Mouse (Mus musculus): ENCODE results near the gene 1700022I11Rik. TPM values are rescaled to one million over a fixed set of nuclear protein-coding genes. Genes with fewer than 3 reads are reported as not detected.

1700022I11Rik gene
- total and polyA plus RNA-seq, 3 experiments, result 1.1 TPM; not detected in 2

- Histone ChIP-seq H3K27me3 (ENCODE audit: insufficient read depth, low read length) (peaks cover 67% of the 10 kb centered on the region), H3K36me3 (replicated peaks) (no peaks in the 10 kb centered on the region), H3K9me3 (replicated peaks) (no peaks in the 10 kb centered on the region), H3K4me1 (ENCODE audit: insufficient read depth, low read depth, low read length) (peaks cover 20% of the 10 kb centered on the region), H3K4me3 (ENCODE audit: low read depth, low read length) (no peak overlapping the region)
- DNase-seq (ENCODE audit: low spot score), result no peak
- no peak for ATAC-seq (ENCODE audit: extremely low read depth, insufficient number of reproducible peaks, low FRiP score, poor library complexity, severe bottlenecking)
- TF ChIP-seq GATA2 (IDR thresholded peaks at IDR 0.05; ENCODE audit: borderline replicate concordance, low read depth, low read length), result no peak
- TF ChIP-seq POLR2AphosphoS5 (IDR thresholded peaks at IDR 0.05; ENCODE audit: insufficient replicate concordance, low read depth, low read length), result no peak
- TF ChIP-seq GATA1 (IDR thresholded peaks at IDR 0.05; ENCODE audit: borderline replicate concordance, low read length), result no peak
- no peak for TF ChIP-seq TAL1 (conservative IDR thresholded peaks at IDR 0.05; ENCODE audit: low read depth, low read length)
- TF ChIP-seq CTCF (IDR thresholded peaks at IDR 0.05; ENCODE audit: low read depth, low read length), result no peak
Observed at GRCm38 (mm10) chr4:42944185-42944584, 25.2 kb upstream of the 1700022I11Rik start.

GRCm38 (mm10) chr4:42945043-42945442, 24.4 kb upstream of the 1700022I11Rik start:
- ATAC-seq (ENCODE audit: extremely low read depth, insufficient number of reproducible peaks, low FRiP score, poor library complexity, severe bottlenecking) (no peak), DNase-seq (ENCODE audit: low spot score) (no peak)
- Histone ChIP-seq H3K4me3 (ENCODE audit: low read depth, low read length) (no peak overlapping the region), H3K9me3 (replicated peaks) (no peaks in the 10 kb centered on the region), H3K36me3 (replicated peaks) (no peaks in the 10 kb centered on the region), H3K4me1 (ENCODE audit: insufficient read depth, low read depth, low read length) (peaks cover 29% of the 10 kb centered on the region), H3K27me3 (ENCODE audit: insufficient read depth, low read length) (peaks cover 60% of the 10 kb centered on the region)
- no peak for TF ChIP-seq CTCF (IDR thresholded peaks at IDR 0.05; ENCODE audit: low read depth, low read length)
- TF ChIP-seq TAL1 (conservative IDR thresholded peaks at IDR 0.05; ENCODE audit: low read depth, low read length), result no peak
- no peak for TF ChIP-seq GATA1 (IDR thresholded peaks at IDR 0.05; ENCODE audit: borderline replicate concordance, low read length)
- no peak for TF ChIP-seq POLR2AphosphoS5 (IDR thresholded peaks at IDR 0.05; ENCODE audit: insufficient replicate concordance, low read depth, low read length)

GRCm38 (mm10) chr4:42945445-42945844, 24.0 kb upstream of the 1700022I11Rik start:
- no peaks in the 10 kb centered on the region for H3K9me3 ChIP-seq (replicated peaks)
- no peak for TF ChIP-seq TAL1 (conservative IDR thresholded peaks at IDR 0.05; ENCODE audit: low read depth, low read length)
- TF ChIP-seq CTCF (IDR thresholded peaks at IDR 0.05; ENCODE audit: low read depth, low read length), result no peak
- DNase-seq (ENCODE audit: low spot score) (no peak), ATAC-seq (ENCODE audit: extremely low read depth, insufficient number of reproducible peaks, low FRiP score, poor library complexity, severe bottlenecking) (no peak)
- no peak overlapping the region for H3K4me3 ChIP-seq (ENCODE audit: low read depth, low read length)
- peaks cover 55% of the 10 kb centered on the region for H3K27me3 ChIP-seq (ENCODE audit: insufficient read depth, low read length)
- H3K4me1 ChIP-seq (ENCODE audit: insufficient read depth, low read depth, low read length), result peaks cover 33% of the 10 kb centered on the region
- H3K36me3 ChIP-seq (replicated peaks), result no peaks in the 10 kb centered on the region

- DNase-seq (ENCODE audit: low spot score) (no peak), ATAC-seq (ENCODE audit: extremely low read depth, insufficient number of reproducible peaks, low FRiP score, poor library complexity, severe bottlenecking) (no peak)
- H3K4me1 ChIP-seq (ENCODE audit: insufficient read depth, low read depth, low read length), result peaks cover 38% of the 10 kb centered on the region
- peaks cover 50% of the 10 kb centered on the region for H3K27me3 ChIP-seq (ENCODE audit: insufficient read depth, low read length)
- H3K9me3 ChIP-seq (replicated peaks), result no peaks in the 10 kb centered on the region
- peak; percentile 55 for TF ChIP-seq CTCF (IDR thresholded peaks at IDR 0.05; ENCODE audit: low read depth, low read length)
- TF ChIP-seq POLR2AphosphoS5 (IDR thresholded peaks at IDR 0.05; ENCODE audit: insufficient replicate concordance, low read depth, low read length), result no peak
- H3K36me3 ChIP-seq (replicated peaks), result no peaks in the 10 kb centered on the region
- no peak overlapping the region for H3K4me3 ChIP-seq (ENCODE audit: low read depth, low read length)
Observed at GRCm38 (mm10) chr4:42945952-42946351, 23.5 kb upstream of the 1700022I11Rik start.

- no peak overlapping the region for H3K4me3 ChIP-seq (ENCODE audit: low read depth, low read length)
- ATAC-seq (ENCODE audit: extremely low read depth, insufficient number of reproducible peaks, low FRiP score, poor library complexity, severe bottlenecking) (no peak), DNase-seq (ENCODE audit: low spot score) (no peak)
- TF ChIP-seq GATA1 (IDR thresholded peaks at IDR 0.05; ENCODE audit: borderline replicate concordance, low read length) (no peak), CTCF (IDR thresholded peaks at IDR 0.05; ENCODE audit: low read depth, low read length) (no peak), POLR2AphosphoS5 (IDR thresholded peaks at IDR 0.05; ENCODE audit: insufficient replicate concordance, low read depth, low read length) (no peak), TAL1 (conservative IDR thresholded peaks at IDR 0.05; ENCODE audit: low read depth, low read length) (no peak), GATA2 (IDR thresholded peaks at IDR 0.05; ENCODE audit: borderline replicate concordance, low read depth, low read length) (no peak)
- H3K36me3 ChIP-seq (replicated peaks), result no peaks in the 10 kb centered on the region
- H3K4me1 ChIP-seq (ENCODE audit: insufficient read depth, low read depth, low read length), result peaks cover 47% of the 10 kb centered on the region
- no peaks in the 10 kb centered on the region for H3K9me3 ChIP-seq (replicated peaks)
- peaks cover 42% of the 10 kb centered on the region for H3K27me3 ChIP-seq (ENCODE audit: insufficient read depth, low read length)
Observed at GRCm38 (mm10) chr4:42946733-42947290, 22.6 kb upstream of the 1700022I11Rik start.

GRCm38 (mm10) chr4:42948527-42948926, 20.9 kb upstream of the 1700022I11Rik start:
- H3K36me3 ChIP-seq (replicated peaks), result peaks cover 3% of the 10 kb centered on the region
- H3K9me3 ChIP-seq (replicated peaks), result no peaks in the 10 kb centered on the region
- ATAC-seq (ENCODE audit: extremely low read depth, insufficient number of reproducible peaks, low FRiP score, poor library complexity, severe bottlenecking) (no peak), DNase-seq (ENCODE audit: low spot score) (no peak)
- TF ChIP-seq GATA2 (IDR thresholded peaks at IDR 0.05; ENCODE audit: borderline replicate concordance, low read depth, low read length), result no peak
- TF ChIP-seq TAL1 (conservative IDR thresholded peaks at IDR 0.05; ENCODE audit: low read depth, low read length), result no peak
- TF ChIP-seq POLR2AphosphoS5 (IDR thresholded peaks at IDR 0.05; ENCODE audit: insufficient replicate concordance, low read depth, low read length), result no peak
- no peak for TF ChIP-seq CTCF (IDR thresholded peaks at IDR 0.05; ENCODE audit: low read depth, low read length)
- no peak for TF ChIP-seq GATA1 (IDR thresholded peaks at IDR 0.05; ENCODE audit: borderline replicate concordance, low read length)
- no peak overlapping the region for H3K4me3 ChIP-seq (ENCODE audit: low read depth, low read length)
- peaks cover 59% of the 10 kb centered on the region for H3K4me1 ChIP-seq (ENCODE audit: insufficient read depth, low read depth, low read length)
- H3K27me3 ChIP-seq (ENCODE audit: insufficient read depth, low read length), result peaks cover 29% of the 10 kb centered on the region
